Mouse (Mus musculus) liver, embryonic 13.5 days (tissue): ENCODE measurements around the gene Srebf1. TPM values are rescaled to one million over a fixed set of nuclear protein-coding genes. Genes with fewer than 3 reads are reported as not detected.

ENCODE experiments used
- ATAC-seq: fragments of 200-750 bp; cut with Nextera tagmentation; 2 replicates; pipeline ENCODE4 v1.8.0; 2017; ENCODE audit warnings: low read depth, mild to moderate bottlenecking, moderate number of reproducible peaks, moderate library complexity
- DNase-seq: peaks from one replicate; pipeline ENCODE4 v3.0.0; 2022
- H3K27ac ChIP-seq: fragments of 300-500 bp; sonication (generic); 2 replicates; pipeline ENCODE4 v1.5.1; 2015; ENCODE audit warnings: moderate library complexity, mild to moderate bottlenecking, inconsistent platforms
- H3K27me3 ChIP-seq: fragments of 300-500 bp; sonication (generic); 2 replicates; pipeline ENCODE4 v1.6.1; 2015; ENCODE audit warnings: mild to moderate bottlenecking, inconsistent platforms
- H3K36me3 ChIP-seq: fragments of 300-500 bp; sonication (generic); 2 replicates; pipeline ENCODE4 v1.6.1; 2015; ENCODE audit warnings: mild to moderate bottlenecking, inconsistent platforms
- H3K4me1 ChIP-seq: fragments of 300-500 bp; sonication (generic); replicated peaks from 2 replicates; pipeline ENCODE4 v1.6.1; 2015; ENCODE audit warnings: inconsistent platforms
- H3K4me2 ChIP-seq: fragments of 300-500 bp; sonication (generic); 2 replicates; pipeline ENCODE4 v1.6.1; 2015; ENCODE audit warnings: inconsistent platforms, mild to moderate bottlenecking, moderate library complexity
- H3K4me3 ChIP-seq: fragments of 300-500 bp; sonication (generic); replicated peaks from 2 replicates; pipeline ENCODE4 v1.5.1; 2015; ENCODE audit warnings: mild to moderate bottlenecking, inconsistent platforms
- H3K9ac ChIP-seq: fragments of 300-500 bp; sonication (generic); 2 replicates; pipeline ENCODE4 v1.6.1; 2015; ENCODE audit warnings: mild to moderate bottlenecking, inconsistent platforms
- H3K9me3 ChIP-seq: fragments of 300-500 bp; sonication (generic); replicated peaks from 2 replicates; pipeline ENCODE4 v1.6.1; 2016; ENCODE audit warnings: inconsistent platforms
- WGBS: fragments of 180-500 bp; shearing (Covaris S2); methylation state at CpG from one replicate; pipeline ENCODE4 v1.1.7; 2015; ENCODE audit not compliant: insufficient replicate concordance; 5-methylcytosine and 5-hydroxymethylcytosine counted together
- polyA plus RNA-seq: library from polyadenylated mRNA; unstranded; fragments of >200 nt; fragmentation: Nextera tagmentation; extraction: Ambion mirVana; gene quantifications from 2 replicates; pipeline ENCODE4 v1.2.1, GENCODE M21; 2015

Srebf1 gene
- polyA plus RNA-seq, 1 experiment from 2014 or later: 42.2 TPM

- ATAC-seq: no peak
- H3K4me3 ChIP-seq: no peak overlapping the region
- H3K4me2 ChIP-seq: no peak overlapping the region
- peaks cover 98% of the 10 kb centered on the region for H3K36me3 ChIP-seq
- no peak overlapping the region for H3K9ac ChIP-seq
- H3K27ac ChIP-seq: no peak overlapping the region
- H3K9me3 ChIP-seq: no peaks in the 10 kb centered on the region
- no peaks in the 10 kb centered on the region for H3K27me3 ChIP-seq
- peaks cover 46% of the 10 kb centered on the region for H3K4me1 ChIP-seq
- WGBS: 92% methylated on average over 26 of the region's 26 CpGs
- DNase-seq: no peak
These were observed 19.4 kb downstream of the Srebf1 start for GRCm38 (mm10) chr11:60202710-60203638.

DNA sequence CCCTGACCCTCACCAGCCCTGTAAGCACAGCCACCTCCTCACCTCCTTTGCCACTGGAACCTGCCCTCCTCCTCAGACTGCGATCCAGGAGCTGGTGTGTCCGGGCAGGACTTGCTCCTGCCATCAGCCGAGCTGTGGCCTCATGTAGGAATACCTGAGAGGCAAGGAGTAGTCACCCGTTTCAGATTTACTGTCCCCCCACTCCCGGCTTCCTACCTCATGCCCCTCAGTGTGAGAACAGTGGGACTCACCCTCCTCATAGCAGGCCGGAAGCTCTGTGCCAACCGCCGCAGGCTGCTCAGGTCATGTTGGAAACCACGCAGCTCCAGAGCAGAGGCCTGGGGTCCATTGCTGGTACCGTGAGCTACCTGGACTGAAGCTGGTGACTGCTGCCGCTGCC, 22.0 kb downstream of the Srebf1 start:
- 87% methylated on average over 11 of the region's 11 CpGs for WGBS
- no peak overlapping the region for H3K9ac ChIP-seq
- H3K36me3 ChIP-seq: peaks cover 84% of the 10 kb centered on the region
- H3K4me2 ChIP-seq: no peak overlapping the region
- no peaks in the 10 kb centered on the region for H3K27me3 ChIP-seq
- ATAC-seq (no peak), DNase-seq (no peak)
- peak overlapping the region; percentile 53; the same call in 1 of the 2 replicates for H3K27ac ChIP-seq
- no peaks in the 10 kb centered on the region for H3K9me3 ChIP-seq
- peaks cover 29% of the 10 kb centered on the region for H3K4me1 ChIP-seq
- no peak overlapping the region for H3K4me3 ChIP-seq

DNA sequence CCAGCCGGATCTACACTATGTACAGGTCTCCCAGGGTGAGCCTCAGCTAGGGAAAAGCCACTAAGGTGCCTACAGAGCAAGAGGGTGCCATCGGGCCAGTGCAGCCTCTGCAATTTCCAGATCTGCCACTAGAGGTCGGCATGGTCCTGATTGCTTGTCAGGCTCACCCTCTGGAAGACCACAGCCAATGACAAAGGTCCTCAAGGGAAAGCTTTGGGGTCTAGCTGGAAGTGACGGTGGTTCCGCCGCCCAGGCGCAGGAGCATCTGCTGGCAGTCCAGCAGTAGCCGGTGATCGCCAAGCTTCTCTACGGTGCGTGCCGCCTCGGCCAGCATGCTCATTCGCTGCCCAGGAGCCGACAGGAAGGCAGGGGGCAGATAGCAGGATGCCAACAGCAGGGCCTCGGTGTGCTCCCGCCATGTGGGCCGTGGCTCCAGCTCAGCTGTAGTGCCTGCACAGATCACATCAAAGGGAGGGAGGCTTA, 22.6 kb downstream of the Srebf1 start:
- ATAC-seq (peak; percentile 64), DNase-seq (peak; percentile 79)
- Histone ChIP-seq H3K36me3 (peaks cover 83% of the 10 kb centered on the region), H3K4me1 (peaks cover 25% of the 10 kb centered on the region), H3K9ac (no peak overlapping the region), H3K27me3 (no peaks in the 10 kb centered on the region), H3K9me3 (peaks cover 5% of the 10 kb centered on the region; the same call in 1 of the 2 replicates), H3K27ac (peak overlapping the region; percentile 53; the same call in 1 of the 2 replicates), H3K4me2 (no peak overlapping the region), H3K4me3 (no peak overlapping the region)
- WGBS: 25% methylated on average over 18 of the region's 18 CpGs

DNA sequence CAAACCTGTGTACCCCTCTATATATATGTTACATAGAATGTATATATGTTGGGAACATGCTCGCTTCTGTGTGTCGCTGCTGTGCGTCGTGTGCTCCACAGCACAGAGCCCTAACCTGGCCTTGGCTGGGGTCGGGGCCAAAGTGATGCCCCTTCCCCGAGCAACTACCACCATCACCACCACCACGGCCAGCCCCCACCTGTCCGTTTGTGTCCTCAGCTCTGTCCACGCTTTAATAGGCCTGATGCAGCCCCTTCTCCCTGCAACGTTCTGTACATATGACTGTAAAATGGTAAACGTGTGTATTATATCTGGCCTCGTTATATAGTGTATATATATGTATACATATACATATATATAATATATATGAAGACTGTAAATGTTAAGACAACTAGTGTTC, 23.7 kb downstream of the Srebf1 start:
- WGBS: 85% methylated on average over 12 of the region's 12 CpGs
- peaks cover 83% of the 10 kb centered on the region for H3K36me3 ChIP-seq
- ATAC-seq (no peak), DNase-seq (no peak)
- no peak overlapping the region for H3K27ac ChIP-seq
- H3K27me3 ChIP-seq: no peaks in the 10 kb centered on the region
- peaks cover 8% of the 10 kb centered on the region; the same call in 1 of the 2 replicates for H3K9me3 ChIP-seq
- H3K4me2 ChIP-seq: no peak overlapping the region
- H3K4me1 ChIP-seq: peaks cover 24% of the 10 kb centered on the region
- H3K4me3 ChIP-seq: no peak overlapping the region
- H3K9ac ChIP-seq: no peak overlapping the region

GRCm38 (mm10) chr11:60197998-60198619, 24.3 kb downstream of the Srebf1 start:
- Histone ChIP-seq H3K4me2 (no peak overlapping the region), H3K4me3 (no peak overlapping the region), H3K36me3 (peaks cover 80% of the 10 kb centered on the region), H3K9ac (no peak overlapping the region), H3K27ac (no peak overlapping the region), H3K4me1 (peaks cover 25% of the 10 kb centered on the region), H3K27me3 (no peaks in the 10 kb centered on the region), H3K9me3 (peaks cover 8% of the 10 kb centered on the region; the same call in 1 of the 2 replicates)
- WGBS: 78% methylated on average over 24 of the region's 24 CpGs
- ATAC-seq (no peak), DNase-seq (no peak)

- no peak overlapping the region for H3K9ac ChIP-seq
- peaks cover 38% of the 10 kb centered on the region for H3K4me1 ChIP-seq
- no peak overlapping the region for H3K27ac ChIP-seq
- no peak for DNase-seq
- H3K27me3 ChIP-seq: no peaks in the 10 kb centered on the region
- peaks cover 8% of the 10 kb centered on the region; the same call in 1 of the 2 replicates for H3K9me3 ChIP-seq
- peaks cover 67% of the 10 kb centered on the region for H3K36me3 ChIP-seq
- 77% methylated on average over 5 of the region's 5 CpGs for WGBS
- no peak for ATAC-seq
- no peak overlapping the region for H3K4me3 ChIP-seq
- H3K4me2 ChIP-seq: no peak overlapping the region
These were observed 26.0 kb downstream of the Srebf1 start for GRCm38 (mm10) chr11:60196344-60196743.

DNA sequence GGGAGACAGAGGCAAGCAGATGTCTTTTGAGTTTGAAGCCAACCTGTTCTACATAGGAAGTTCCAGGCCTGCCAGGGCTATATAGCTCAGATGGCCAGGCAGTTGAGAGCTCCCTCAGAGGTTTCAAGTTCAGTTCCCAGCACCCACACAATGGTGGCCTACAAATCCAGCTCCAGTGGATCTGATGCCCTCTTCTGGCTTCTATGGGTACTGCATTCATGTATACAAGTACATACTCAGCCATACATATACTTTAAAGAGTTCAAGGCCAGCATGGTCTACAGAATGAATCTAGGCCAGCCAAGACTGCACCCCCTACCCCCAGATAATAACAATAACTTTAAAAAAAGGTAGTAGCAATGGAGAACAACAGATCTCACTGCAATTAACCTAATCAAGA, 27.3 kb downstream of the Srebf1 start:
- DNase-seq: no peak

DNA sequence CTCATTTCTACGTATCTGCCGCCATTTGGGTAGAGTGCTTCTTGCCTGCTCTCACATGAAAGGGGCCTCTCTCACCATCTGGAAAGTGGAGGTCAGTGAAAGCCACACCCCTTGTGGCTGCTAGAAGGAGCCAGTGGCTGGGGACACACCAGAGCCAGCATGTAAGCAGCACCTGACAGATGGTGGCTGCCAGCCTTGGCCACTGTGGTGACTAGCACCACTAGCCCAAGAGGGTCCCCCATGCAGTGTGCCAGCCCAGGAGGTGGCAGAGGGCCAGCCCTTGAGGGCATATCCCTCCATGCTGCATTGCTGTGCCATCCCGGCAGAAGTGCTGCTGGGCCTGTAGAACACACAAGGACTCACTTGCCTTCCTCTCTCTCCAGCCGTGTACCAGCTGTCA, 28.8 kb downstream of the Srebf1 start:
- Histone ChIP-seq H3K4me1 (peaks cover 29% of the 10 kb centered on the region), H3K27ac (no peak overlapping the region), H3K9ac (no peak overlapping the region), H3K4me2 (no peak overlapping the region), H3K9me3 (peaks cover 8% of the 10 kb centered on the region; the same call in 1 of the 2 replicates), H3K4me3 (no peak overlapping the region), H3K27me3 (no peaks in the 10 kb centered on the region), H3K36me3 (peaks cover 67% of the 10 kb centered on the region)
- no peak for DNase-seq
- no peak for ATAC-seq
- 75% methylated on average over 4 of the region's 4 CpGs for WGBS

More for the DNA sequence above, 27.3 kb downstream of the Srebf1 start:
- peaks cover 33% of the 10 kb centered on the region for H3K4me1 ChIP-seq
- no peak overlapping the region for H3K27ac ChIP-seq
- no peaks in the 10 kb centered on the region for H3K27me3 ChIP-seq
- no peak overlapping the region for H3K4me2 ChIP-seq
- H3K9me3 ChIP-seq: peaks cover 8% of the 10 kb centered on the region; the same call in 1 of the 2 replicates
- ATAC-seq: no peak
- H3K9ac ChIP-seq: no peak overlapping the region
- H3K36me3 ChIP-seq: peaks cover 66% of the 10 kb centered on the region
- no peak overlapping the region for H3K4me3 ChIP-seq

DNA sequence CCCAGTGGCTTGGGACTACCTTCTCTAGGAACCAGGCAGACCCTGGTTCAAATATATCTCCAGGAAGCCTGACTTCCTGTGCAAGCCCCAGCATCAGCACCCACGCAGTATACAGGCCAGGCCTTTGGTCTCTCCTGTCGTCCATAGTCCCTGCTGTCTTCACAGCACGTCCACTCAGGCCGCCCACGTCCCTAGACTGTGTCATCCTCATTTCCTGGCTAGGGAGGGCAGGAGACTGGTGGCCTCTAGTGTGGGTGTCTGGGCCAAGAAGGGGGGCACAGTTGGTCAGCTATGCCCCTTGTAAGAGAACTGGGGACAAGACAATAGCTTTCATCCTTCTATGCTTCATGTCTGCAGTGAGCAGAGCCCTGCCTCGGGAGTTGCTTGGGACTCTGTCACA, 29.8 kb downstream of the Srebf1 start:
- H3K36me3 ChIP-seq: peaks cover 66% of the 10 kb centered on the region
- ATAC-seq: no peak

GRCm38 (mm10) chr11:60190055-60190641, 32.2 kb downstream of the Srebf1 start:
- no peak overlapping the region for H3K9ac ChIP-seq
- no peaks in the 10 kb centered on the region for H3K27me3 ChIP-seq
- no peak overlapping the region for H3K27ac ChIP-seq
- ATAC-seq (no peak), DNase-seq (no peak)
- H3K4me1 ChIP-seq: peaks cover 36% of the 10 kb centered on the region
- peaks cover 81% of the 10 kb centered on the region for H3K36me3 ChIP-seq
- no peak overlapping the region for H3K4me2 ChIP-seq
- no peak overlapping the region for H3K4me3 ChIP-seq
- peaks cover 8% of the 10 kb centered on the region; the same call in 1 of the 2 replicates for H3K9me3 ChIP-seq
- WGBS: 85% methylated on average over 17 of the region's 17 CpGs

More for the DNA sequence above, 29.8 kb downstream of the Srebf1 start:
- H3K9me3 ChIP-seq: peaks cover 8% of the 10 kb centered on the region; the same call in 1 of the 2 replicates
- H3K27ac ChIP-seq: peak overlapping the region; percentile 32; the same call in 1 of the 2 replicates
- DNase-seq: no peak
- no peak overlapping the region for H3K4me2 ChIP-seq
- WGBS: 38% methylated on average over 6 of the region's 6 CpGs
- H3K4me1 ChIP-seq: peaks cover 29% of the 10 kb centered on the region
- no peaks in the 10 kb centered on the region for H3K27me3 ChIP-seq
- H3K4me3 ChIP-seq: no peak overlapping the region
- H3K9ac ChIP-seq: no peak overlapping the region

- Histone ChIP-seq H3K36me3 (peaks cover 76% of the 10 kb centered on the region), H3K27ac (no peak overlapping the region), H3K27me3 (no peaks in the 10 kb centered on the region), H3K9me3 (0 out of 2 replicates have a peak, but pooled peaks cover 2% of the 10 kb centered on the region), H3K4me3 (no peak overlapping the region), H3K4me1 (peaks cover 42% of the 10 kb centered on the region), H3K9ac (no peak overlapping the region), H3K4me2 (no peak overlapping the region)
- DNase-seq (no peak), ATAC-seq (no peak)
- WGBS: 89% methylated on average over 21 of the region's 21 CpGs
These were observed 32.8 kb downstream of the Srebf1 start for GRCm38 (mm10) chr11:60189501-60190040.
